Mouse (Mus musculus): Measurements from ENCODE around the gene Xrcc1. TPM values are rescaled to one million over a fixed set of nuclear protein-coding genes. Genes with fewer than 3 reads are reported as not detected.

Xrcc1 gene
- total and polyA plus RNA-seq, 3 experiments: 81.7 to 148 (median 136) TPM

GRCm38 (mm10) chr7:24534301-24534700 is 11.8 kb upstream of the Xrcc1 start:
- peaks cover 4% of the 10 kb centered on the region; the same call in 1 of the 2 replicates for H3K79me2 ChIP-seq (replicated peaks; ENCODE audit: control insufficient read depth, extremely low read depth, insufficient read depth, poor library complexity, severe bottlenecking)
- no peak for TF ChIP-seq CHD2 (IDR thresholded peaks at IDR 0.05; ENCODE audit: low read length)
- TF ChIP-seq E2F4 (IDR thresholded peaks at IDR 0.05; ENCODE audit: insufficient replicate concordance, low read depth, low read length): no peak
- TF ChIP-seq RAD21 (IDR thresholded peaks at IDR 0.05; ENCODE audit: low read depth, low read length): no peak
- TF ChIP-seq POLR2A (IDR thresholded peaks at IDR 0.05; ENCODE audit: low read depth, low read length): no peak
- TF ChIP-seq EP300 (IDR thresholded peaks at IDR 0.05; ENCODE audit: low read length): no peak
- no peak for TF ChIP-seq MAZ (IDR thresholded peaks at IDR 0.05; ENCODE audit: low read depth, low read length)
- no peak for TF ChIP-seq USF2 (conservative IDR thresholded peaks at IDR 0.05; ENCODE audit: low read depth, low read length)
- TF ChIP-seq ETS1 (conservative IDR thresholded peaks at IDR 0.05; ENCODE audit: low read depth, low read length): no peak
- no peak for TF ChIP-seq ZNF384 (IDR thresholded peaks at IDR 0.05; ENCODE audit: low read depth, low read length)
- no peak for TF ChIP-seq USF1 (IDR thresholded peaks at IDR 0.05; ENCODE audit: low read depth, low read length)
- no peak for TF ChIP-seq SMC3 (IDR thresholded peaks at IDR 0.05; ENCODE audit: low read depth, low read length)
- no peak for TF ChIP-seq UBTF (IDR thresholded peaks at IDR 0.05; ENCODE audit: low read depth, low read length)
- dilution Hi-C loops (cut with MboI; ENCODE audit: extremely low pct_ligation_motif_present, extremely low pct_unique_long_range_greater_than_20kb, low sequenced_read_pairs) (no loop called here), in situ Hi-C loops (cut with MboI; ENCODE audit: low pct_ligation_motif_present, low pct_unique_long_range_greater_than_20kb, low sequenced_read_pairs) (loop anchor here (5.0 to 10.0 kb wide), 3 partner anchors 33 to 110 kb away; no protein-coding TSS in a partner anchor)
- H3K36me3 ChIP-seq (replicated peaks in 1 of 2; ENCODE audit: control insufficient read depth in 1 of 2, insufficient read depth in 1 of 2, low read length in 1 of 2): peaks cover 20 to 37% of the 10 kb centered on the region in 2 experiments
- no peaks in the 10 kb centered on the region for H3K9me3 ChIP-seq (replicated peaks; ENCODE audit: low read length)
- no peak overlapping the region for H3K4me3 ChIP-seq (replicated peaks in 1 of 3; ENCODE audit: low read depth in 2 of 3, low read length in 2 of 3, poor library complexity in 1 of 3)
- DNase-seq (ENCODE audit: extremely low read depth): no peak
- no peaks in the 10 kb centered on the region for H3K27me3 ChIP-seq (replicated peaks)
- H3K4me1 ChIP-seq (ENCODE audit: control insufficient read depth in 1 of 2, insufficient read depth in 2 of 2): peaks cover 3 to 49% of the 10 kb centered on the region in 2 experiments
- H3K9ac ChIP-seq (ENCODE audit: insufficient read depth, low read depth): no peak overlapping the region
- no peak overlapping the region for H3K27ac ChIP-seq (ENCODE audit: insufficient read depth, low read depth)
- H3K4me2 ChIP-seq (ENCODE audit: insufficient read depth, low read depth, poor library complexity, severe bottlenecking): no peak overlapping the region

DNA sequence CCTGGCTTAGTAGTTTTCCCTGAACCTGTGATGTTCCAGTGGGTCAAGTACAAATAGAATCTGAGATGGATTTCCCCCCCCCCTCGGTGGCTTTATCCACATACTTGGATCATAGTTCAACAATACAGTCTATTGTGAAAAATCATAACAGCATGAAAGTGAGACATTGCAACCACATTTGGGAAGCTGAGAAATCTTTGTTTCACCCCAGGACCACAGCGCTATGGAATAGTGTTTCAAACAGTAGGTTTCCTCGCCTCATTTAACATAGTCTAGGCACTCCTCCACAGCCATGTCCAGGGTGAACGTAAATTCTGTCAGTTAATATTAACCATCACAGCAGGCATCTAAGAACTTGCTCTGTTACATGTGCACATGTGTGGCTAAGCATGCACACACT is 9.0 kb upstream of the Xrcc1 start:
- Histone ChIP-seq H3K4me2 (ENCODE audit: insufficient read depth, low read depth, poor library complexity, severe bottlenecking) (no peak overlapping the region), H3K9ac (ENCODE audit: insufficient read depth, low read depth) (no peak overlapping the region), H3K9me3 (replicated peaks; ENCODE audit: low read length) (no peaks in the 10 kb centered on the region), H3K4me1 (ENCODE audit: control insufficient read depth in 1 of 2, insufficient read depth in 2 of 2) (peaks cover 0 to 44% of the 10 kb centered on the region in 2 experiments; a peak in 2 of 4 replicates), H3K79me2 (replicated peaks; ENCODE audit: control insufficient read depth, extremely low read depth, insufficient read depth, poor library complexity, severe bottlenecking) (0 out of 2 replicates have a peak, but pooled peaks cover 3% of the 10 kb centered on the region), H3K36me3 (replicated peaks in 1 of 2; ENCODE audit: control insufficient read depth in 1 of 2, insufficient read depth in 1 of 2, low read length in 1 of 2) (peaks cover 20 to 37% of the 10 kb centered on the region in 2 experiments), H3K27me3 (replicated peaks) (no peaks in the 10 kb centered on the region), H3K4me3 (replicated peaks in 1 of 3; ENCODE audit: low read depth in 2 of 3, low read length in 2 of 3, poor library complexity in 1 of 3) (no peak overlapping the region), H3K27ac (ENCODE audit: insufficient read depth, low read depth) (no peak overlapping the region)
- no peak for DNase-seq (ENCODE audit: extremely low read depth)
- in situ Hi-C loops (cut with MboI; ENCODE audit: low pct_ligation_motif_present, low pct_unique_long_range_greater_than_20kb, low sequenced_read_pairs) (loop anchor here (10.0 kb wide), 2 partner anchors 58 to 108 kb away; no protein-coding TSS in a partner anchor), dilution Hi-C loops (cut with MboI; ENCODE audit: extremely low pct_ligation_motif_present, extremely low pct_unique_long_range_greater_than_20kb, low sequenced_read_pairs) (no loop called here)
- TF ChIP-seq BHLHE40 (IDR thresholded peaks at IDR 0.05; ENCODE audit: low read depth, low read length) (no peak), SIN3A (IDR thresholded peaks at IDR 0.05; ENCODE audit: low read length) (no peak), NRF1 (IDR thresholded peaks at IDR 0.05; ENCODE audit: low read depth, low read length) (no peak), UBTF (IDR thresholded peaks at IDR 0.05; ENCODE audit: low read depth, low read length) (no peak), POLR2A (IDR thresholded peaks at IDR 0.05; ENCODE audit: low read depth, low read length) (no peak), NELFE (IDR thresholded peaks at IDR 0.05; ENCODE audit: low read depth, low read length) (no peak), IRF4 (IDR thresholded peaks at IDR 0.05; ENCODE audit: low read depth, low read length) (no peak)
